Mouse (Mus musculus) left cerebral cortex, adult 2 months (tissue): ENCODE data around the gene Il4i1. TPM values are rescaled to one million over a fixed set of nuclear protein-coding genes. Genes with fewer than 3 reads are reported as not detected.
A peak's percentile ranks its signal among the peaks of the same experiment; 100 is the strongest.
"Not testable (repeated sequence)": the region's sequence is repeated elsewhere in the genome, so short reads cannot be mapped to it uniquely, and the experiment has no call there.

Experiments
- DNase-seq, 2 experiments: peaks; one replicate each; pipeline ENCODE4 v3.0.0; 2021 to 2022; ENCODE audit warnings: low spot score in 2 of 2, mixed read lengths in 1 of 2; ENCODE audit errors: extremely low spot score in 1 of 2
- H3K27ac ChIP-seq: fragments of 200-600 bp; 2 replicates; pipeline ENCODE4 v1.8.1; 2022
- H3K4me3 ChIP-seq: fragments of 200-600 bp; 2 replicates; pipeline ENCODE4 v1.8.1; 2022
- CTCF ChIP-seq: fragments of 200-600 bp; IDR thresholded peaks from 2 replicates; pipeline ENCODE4 v1.8.1; 2022; ENCODE audit warnings: antibody characterized with exemption, mild to moderate bottlenecking, moderate library complexity
- intact Hi-C: fragments of 180-260 bp; cut with DNase I; formaldehyde crosslinking; loops from one replicate; pipeline ENCODE4 v1.15.1; 2025
- total RNA-seq, 2 experiments: library from RNA; stranded (reverse); gene quantifications; 2 replicates each; pipeline ENCODE4 v1.2.3; 2021

The Il4i1 gene
- total RNA-seq, 2 experiments from 2014 or later: 1.8 to 2.0 TPM

GRCm38 (mm10) chr7:44867802-44868201, 51.6 kb downstream of the Il4i1 start:
- TF ChIP-seq CTCF: no peak
- H3K4me3 ChIP-seq: peak overlapping the region; percentile 77
- no peak for DNase-seq
- intact Hi-C loops: loop anchor here (2.0 kb wide), 2 partner anchors 15 to 61 kb away; partner anchors contain the start of gene Ap2a1
- H3K27ac ChIP-seq: no peak overlapping the region

- DNase-seq: no peak
- H3K4me3 ChIP-seq: peak overlapping the region; percentile 77
- peak overlapping the region; percentile 97 for H3K27ac ChIP-seq
- TF ChIP-seq CTCF: no peak
- intact Hi-C loops: loop anchor here (2.0 kb wide), 2 partner anchors 16 to 60 kb away; partner anchors contain the start of gene Ap2a1
These were observed 52.3 kb downstream of the Il4i1 start for GRCm38 (mm10) chr7:44868465-44868864.

GRCm38 (mm10) chr7:44868919-44869696, 52.9 kb downstream of the Il4i1 start:
- TF ChIP-seq CTCF: no peak; the same call in 1 of the 2 replicates
- DNase-seq: peak in 1 of 2 experiments; percentile 72
- intact Hi-C loops: loop anchor here (1.0 to 2.0 kb wide), 3 partner anchors 16 to 60 kb away; partner anchors contain the start of genes Ap2a1 and Fuz
- peak overlapping the region; percentile 77 for H3K4me3 ChIP-seq
- H3K27ac ChIP-seq: peak overlapping the region; percentile 97

- Histone ChIP-seq H3K27ac (peak within 1 kb of the TSS; percentile 97), H3K4me3 (peak within 1 kb of the TSS; percentile 77)
- DNase-seq: peak; percentile 90 to 94
- intact Hi-C loops: loop anchor here (1.0 to 2.0 kb wide), 4 partner anchors 15 to 59 kb away; partner anchors contain the start of genes Ap2a1 and Fuz
- no peak for TF ChIP-seq CTCF
These were observed 53.7 kb downstream of the Il4i1 start, which contains the start of gene Ptov1 for GRCm38 (mm10) chr7:44869697-44870528. TSS of gene Ptov1 (minus strand) at chr7:44869788.

- no peak for TF ChIP-seq CTCF
- no peak for DNase-seq
- intact Hi-C loops: loop anchor here (2.0 kb wide), 1 partner anchor 14 kb away; no protein-coding TSS in a partner anchor
- Histone ChIP-seq H3K4me3 (peak overlapping the region; percentile 77; the same call in 1 of the 2 replicates), H3K27ac (peak overlapping the region; percentile 97; the same call in 1 of the 2 replicates)
These were observed 54.4 kb downstream of the Il4i1 start for GRCm38 (mm10) chr7:44870614-44871013.

GRCm38 (mm10) chr7:44871181-44871580, 55.0 kb downstream of the Il4i1 start:
- Histone ChIP-seq H3K27ac (no peak overlapping the region), H3K4me3 (no peak overlapping the region)
- no peak for DNase-seq
- intact Hi-C loops: loop anchor here (2.0 kb wide), 1 partner anchor 14 kb away; no protein-coding TSS in a partner anchor
- TF ChIP-seq CTCF: no peak

GRCm38 (mm10) chr7:44871774-44872173, 55.6 kb downstream of the Il4i1 start:
- not testable (repeated sequence) for H3K27ac ChIP-seq, H3K4me3 ChIP-seq, DNase-seq
- intact Hi-C loops: loop anchor here (2.0 kb wide), 1 partner anchor 13 kb away; no protein-coding TSS in a partner anchor
- TF ChIP-seq CTCF: peak; percentile 41

- TF ChIP-seq CTCF: no peak
- intact Hi-C loops: no loop called here
These were observed 61.6 kb downstream of the Il4i1 start for GRCm38 (mm10) chr7:44877833-44878232.

GRCm38 (mm10) chr7:44883036-44883435, 66.8 kb downstream of the Il4i1 start:
- intact Hi-C loops: no loop called here
- Histone ChIP-seq H3K27ac (no peak overlapping the region), H3K4me3 (no peak overlapping the region)
- DNase-seq: no peak
- TF ChIP-seq CTCF: no peak

More at GRCm38 (mm10) chr7:44877833-44878232, 61.6 kb downstream of the Il4i1 start:
- Histone ChIP-seq H3K27ac (no peak overlapping the region), H3K4me3 (no peak overlapping the region)
- DNase-seq: no peak

- Histone ChIP-seq H3K27ac (no peak overlapping the region; the same call in 1 of the 2 replicates), H3K4me3 (no peak overlapping the region)
- no peak for DNase-seq
- intact Hi-C loops: loop anchor here (2.0 kb wide), 1 partner anchor 14 kb away; no protein-coding TSS in a partner anchor
- no peak for TF ChIP-seq CTCF
These were observed 68.5 kb downstream of the Il4i1 start for GRCm38 (mm10) chr7:44884637-44885036.

GRCm38 (mm10) chr7:44886964-44887363, 70.8 kb downstream of the Il4i1 start:
- no peak overlapping the region for H3K27ac ChIP-seq
- no peak for DNase-seq
- H3K4me3 ChIP-seq: no peak overlapping the region
- intact Hi-C loops: no loop called here
- TF ChIP-seq CTCF: no peak
